Mouse (Mus musculus) kidney, postnatal 36 days (tissue): ENCODE measurements around the gene Trmt5.

ENCODE experiments used
- DNase-seq, 2 experiments: peaks; one replicate each; pipeline ENCODE4 v3.0.0; 2021 to 2022; ENCODE audit warnings: mixed read lengths in 2 of 2

The Trmt5 gene

DNA sequence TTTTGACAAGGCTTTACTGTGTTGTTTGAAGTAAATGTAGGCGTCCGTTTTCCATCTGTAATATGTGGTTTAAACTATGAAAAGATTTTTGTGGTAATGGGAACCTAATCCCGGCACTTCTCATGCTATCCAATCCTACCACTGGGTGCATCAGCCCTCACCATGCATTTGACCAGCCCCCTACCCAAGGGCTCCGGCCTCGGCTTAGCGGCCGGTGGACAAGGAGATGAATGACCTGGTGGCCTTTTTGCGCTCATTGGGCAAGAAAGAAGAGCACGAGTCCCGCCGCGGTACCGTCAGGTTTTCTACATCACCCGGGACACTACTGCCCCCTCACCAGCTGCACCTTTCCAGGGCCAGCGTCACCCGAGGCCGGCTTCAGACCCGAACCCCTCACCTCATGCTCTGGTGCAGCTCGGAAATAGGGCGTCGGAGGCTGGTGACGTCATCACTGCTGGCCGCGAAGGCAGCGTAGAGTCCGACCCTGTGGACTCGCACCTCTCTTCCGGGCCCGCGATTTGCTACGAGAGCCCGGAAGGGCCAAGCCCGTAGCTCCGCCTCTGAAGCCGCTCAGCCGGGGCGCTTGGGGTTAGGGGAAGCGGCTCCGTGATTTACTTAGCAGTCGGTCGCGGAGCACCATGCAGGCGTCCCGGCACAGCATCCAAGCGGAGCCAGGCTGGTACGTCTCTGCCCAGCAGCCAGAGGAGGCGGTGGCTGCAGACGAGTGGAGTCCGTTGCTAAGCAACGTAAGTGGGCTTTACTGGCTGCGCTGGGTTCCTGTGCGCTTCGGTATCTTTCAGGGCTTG, at the start of gene Trmt5, which contains the start of gene Slc38a6:
Gene Trmt5 (minus strand): TSS at position 424 of the 806 bp plus-strand sequence.
Gene Slc38a6 (plus strand): TSS at position 493 of the 806 bp plus-strand sequence.
- DNase-seq: peak; percentile 95 to 96

DNA sequence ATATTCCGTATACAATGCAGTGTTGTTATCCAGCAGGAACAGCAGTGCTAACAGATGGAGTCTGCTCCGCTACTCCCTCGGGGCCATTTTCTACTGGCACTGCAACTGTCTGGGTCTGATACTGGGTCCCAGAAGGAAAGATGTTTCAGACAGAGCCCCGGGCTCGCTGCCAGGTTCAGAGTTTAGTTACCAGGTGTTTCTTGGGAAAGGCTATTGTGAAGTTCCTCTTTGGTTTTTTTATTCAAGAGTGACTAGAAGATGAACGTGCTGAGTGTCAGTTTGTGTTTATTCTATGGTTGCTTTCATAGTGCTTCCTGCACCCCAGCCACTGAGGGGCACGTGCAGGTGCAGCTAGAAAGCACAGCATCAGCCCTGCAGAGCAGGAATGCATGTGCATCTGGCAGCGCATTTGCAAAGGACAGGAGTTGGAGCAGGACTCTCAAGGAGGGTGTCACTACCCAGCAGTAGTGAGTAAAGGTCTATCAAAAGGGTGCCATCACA, 47.6 kb upstream of the Trmt5 start:
- DNase-seq: peak in 1 of 2 experiments; percentile 41

DNA sequence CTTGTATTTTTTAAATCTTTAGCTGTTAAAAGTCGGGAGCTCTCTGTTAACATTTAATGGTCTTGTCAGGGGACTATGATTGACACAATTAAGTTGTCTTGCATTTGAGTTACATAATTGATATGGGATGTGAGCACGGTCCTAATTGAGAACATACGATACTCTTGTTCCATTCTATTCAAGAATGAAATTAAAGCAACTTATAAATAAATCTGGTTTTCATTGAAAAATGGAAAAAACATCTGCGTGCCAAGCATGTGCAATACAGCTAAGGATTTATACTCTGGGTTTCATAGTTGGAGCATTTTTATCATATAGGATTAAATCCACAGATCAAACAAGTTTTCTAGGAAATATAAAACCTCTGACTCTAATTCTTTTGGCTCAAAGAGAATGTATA, 46.2 kb upstream of the Trmt5 start:
- DNase-seq: no peak

DNA sequence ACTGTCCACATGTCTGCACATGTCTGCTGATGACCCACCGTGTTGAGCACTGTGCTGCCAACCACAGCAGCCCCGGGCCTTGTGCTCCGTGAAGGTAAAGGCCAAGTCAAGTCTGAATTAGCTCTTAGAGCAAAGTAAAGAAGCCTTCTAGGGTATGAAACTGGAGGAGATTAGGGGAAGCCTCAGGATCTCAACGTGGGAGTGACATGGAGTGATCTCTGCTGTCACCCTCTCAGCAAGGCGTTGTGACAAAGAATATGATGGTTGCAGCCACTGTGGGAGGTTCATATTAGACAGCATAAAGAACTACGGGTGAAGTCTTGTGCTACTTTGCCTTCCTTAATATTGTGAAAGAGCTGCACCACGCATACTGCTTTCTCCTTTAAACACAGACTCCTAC, 43.7 kb upstream of the Trmt5 start:
- DNase-seq: no peak

DNA sequence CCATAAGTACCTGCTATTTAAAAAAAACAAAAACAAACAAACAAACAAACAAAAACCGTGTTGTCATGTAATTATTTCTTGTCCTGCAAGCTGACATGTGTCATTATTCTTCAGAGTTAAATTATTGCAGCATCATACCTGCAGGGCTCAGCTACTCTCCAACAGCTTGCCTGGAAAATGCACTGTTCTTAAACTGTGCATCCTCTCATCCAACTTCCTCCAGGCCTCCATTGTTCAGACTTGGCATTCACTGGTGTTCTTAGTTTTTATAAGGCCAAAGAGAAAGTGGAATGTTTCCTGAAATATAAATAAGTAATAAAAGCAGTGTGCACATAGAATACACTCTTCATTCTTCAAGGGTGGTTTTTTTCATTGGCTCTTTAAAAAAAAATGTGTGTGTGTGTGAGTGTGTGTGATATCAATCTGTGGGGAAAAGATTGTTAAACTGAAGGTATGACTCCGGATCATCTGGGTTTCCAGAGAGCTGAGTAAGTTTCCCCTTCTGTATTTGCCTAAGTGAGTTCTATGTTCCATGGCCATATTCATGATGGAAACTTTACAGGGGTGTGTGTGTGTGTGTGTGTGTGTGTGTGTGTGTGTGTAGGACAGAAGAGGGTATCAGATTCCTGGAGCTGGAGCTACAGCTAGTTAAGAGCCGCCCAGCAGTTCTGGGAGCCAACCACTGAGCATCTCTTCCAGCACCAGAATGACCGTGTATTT, 42.1 kb upstream of the Trmt5 start:
- no peak for DNase-seq

DNA sequence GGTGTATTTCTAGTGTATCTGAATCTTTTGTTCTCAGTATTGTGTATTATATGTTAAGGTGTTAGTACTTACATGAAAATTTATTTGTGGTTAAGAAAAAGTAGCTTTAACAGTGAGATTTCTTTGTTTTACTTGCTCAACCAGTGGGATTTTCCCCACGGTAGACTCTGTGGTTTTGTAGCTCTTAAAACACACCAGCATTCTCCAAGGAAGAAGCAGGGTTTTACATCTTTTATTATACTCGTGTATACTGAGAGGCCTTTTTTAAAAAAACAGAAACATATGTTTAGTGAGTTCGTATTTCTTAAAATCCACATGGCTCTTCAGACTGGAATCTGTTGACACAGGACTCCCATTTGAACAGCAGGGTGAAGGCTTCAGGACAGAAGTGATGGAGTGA, 40.9 kb upstream of the Trmt5 start:
- no peak for DNase-seq

DNA sequence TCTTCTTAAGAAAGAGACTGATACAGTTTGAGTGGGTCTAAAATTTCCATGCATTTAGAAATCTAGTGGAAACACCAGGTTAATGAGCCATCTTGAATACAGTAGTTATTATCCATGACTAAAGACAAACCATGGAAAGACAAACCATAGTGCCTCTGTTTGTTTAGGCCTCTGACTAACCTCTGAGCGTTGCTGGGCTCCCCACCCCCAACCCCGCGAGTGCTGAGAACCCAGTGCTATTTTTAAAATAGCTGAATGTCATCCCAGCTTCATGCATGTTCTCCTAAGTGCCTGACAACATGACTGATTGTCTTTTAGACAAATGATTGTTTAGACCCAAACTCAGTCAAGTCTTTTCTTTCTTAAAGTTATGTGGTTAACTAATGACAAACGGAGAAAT, 39.1 kb upstream of the Trmt5 start:
- no peak for DNase-seq

DNA sequence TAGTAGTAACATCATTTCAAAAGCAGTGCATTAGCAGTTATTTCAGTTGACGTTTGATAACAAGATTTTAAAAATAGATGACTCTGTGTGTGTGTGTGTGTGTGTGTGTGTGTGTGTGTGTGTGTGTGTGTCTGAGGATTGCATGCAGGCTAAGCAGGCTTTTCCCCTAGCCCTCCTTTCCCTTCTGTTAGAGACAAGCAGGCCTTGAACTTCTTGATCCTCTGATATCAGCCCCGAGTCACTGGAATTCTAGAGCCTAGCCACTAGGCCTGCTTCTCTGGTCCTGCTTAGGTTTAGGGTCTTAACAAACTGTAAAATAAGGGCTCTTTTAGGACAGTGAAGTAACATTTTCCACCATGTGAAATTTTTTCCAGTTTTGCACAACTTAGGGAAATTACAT, 38.7 kb upstream of the Trmt5 start:
- no peak for DNase-seq

DNA sequence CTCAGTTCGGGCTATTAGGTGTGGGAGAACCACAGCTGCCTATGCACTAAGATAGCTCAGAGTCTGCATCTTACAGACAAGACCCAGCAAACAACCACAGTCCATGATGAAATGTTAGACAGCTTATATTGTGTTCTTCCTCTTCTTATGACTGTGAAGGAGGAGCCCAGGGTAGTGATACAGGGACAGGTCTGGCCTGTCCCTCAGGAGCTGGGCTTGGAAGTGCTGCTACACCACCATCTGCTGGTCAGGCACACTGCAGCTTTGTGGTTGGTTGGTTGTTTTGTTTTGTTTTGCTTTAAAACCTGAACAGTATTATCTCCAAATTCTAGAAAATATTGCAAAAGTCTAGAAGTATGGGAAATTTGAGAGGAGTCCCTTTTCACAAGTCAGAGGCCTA, 38.2 kb upstream of the Trmt5 start:
- DNase-seq: peak; percentile 15 to 52

DNA sequence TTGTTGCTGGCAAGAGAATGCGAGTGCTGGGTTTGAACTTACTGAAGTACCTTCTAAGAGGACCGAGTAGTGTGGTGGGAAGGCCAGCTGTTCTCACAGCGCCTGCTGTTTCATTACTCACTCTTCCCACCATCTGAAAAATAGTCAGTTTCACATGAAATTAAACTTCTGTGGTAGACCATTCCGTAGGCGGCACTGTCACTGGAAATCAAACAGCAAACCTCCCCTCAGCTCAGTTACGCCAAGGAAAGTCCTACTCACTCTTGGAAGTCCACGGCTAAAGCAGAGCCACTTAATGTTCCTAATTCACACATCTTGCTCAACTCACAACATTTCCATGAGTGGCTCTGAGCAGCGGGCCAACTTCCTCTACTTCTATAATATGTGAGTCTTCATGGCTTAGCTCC, 37.7 kb upstream of the Trmt5 start:
- no peak for DNase-seq

DNA sequence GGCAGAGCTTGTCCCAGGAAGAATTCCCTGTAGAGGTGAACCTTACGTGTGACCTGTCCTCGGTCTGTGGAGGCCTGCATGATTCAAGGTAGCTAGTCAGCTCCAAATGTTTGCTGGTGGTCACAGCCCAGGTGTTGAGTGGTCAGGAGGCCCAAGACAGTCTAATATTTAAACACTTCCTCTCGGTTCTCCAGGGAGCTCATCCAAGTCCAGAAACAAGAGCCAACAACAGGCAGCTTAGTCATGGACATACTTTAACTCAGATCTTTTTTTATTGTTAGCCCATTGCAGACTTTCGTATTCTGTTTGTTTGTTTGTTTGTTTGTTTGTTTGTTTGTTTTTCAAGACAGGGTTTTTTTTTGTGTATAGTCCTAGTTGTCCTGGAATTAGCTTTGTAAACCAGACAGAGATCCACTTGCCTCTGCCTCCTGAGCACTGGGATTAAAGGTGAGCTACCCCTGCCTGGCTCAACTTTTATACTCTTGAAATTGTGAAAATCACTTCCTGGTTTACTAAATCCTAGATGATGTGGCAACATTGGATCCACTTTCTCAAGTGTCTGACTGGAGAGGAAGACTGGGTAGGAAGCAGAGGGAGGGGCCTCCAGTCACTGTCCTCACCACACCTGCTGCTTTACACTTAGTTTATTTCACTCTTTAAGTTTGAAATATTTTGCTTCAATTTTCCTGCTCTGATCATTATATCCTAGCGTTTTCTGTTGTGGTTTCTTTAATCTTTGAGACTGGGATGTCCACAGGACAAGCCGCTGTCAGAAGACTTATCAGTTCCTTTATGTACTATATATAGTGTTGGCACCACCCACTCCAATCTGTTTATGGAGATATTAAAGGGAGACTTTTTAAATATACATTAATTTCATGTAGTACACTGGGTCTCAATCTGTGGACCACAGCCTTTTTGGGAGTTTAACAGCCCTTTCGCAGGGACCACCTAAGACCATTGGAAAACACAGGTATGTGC, 31.5 kb upstream of the Trmt5 start:
- no peak for DNase-seq

DNA sequence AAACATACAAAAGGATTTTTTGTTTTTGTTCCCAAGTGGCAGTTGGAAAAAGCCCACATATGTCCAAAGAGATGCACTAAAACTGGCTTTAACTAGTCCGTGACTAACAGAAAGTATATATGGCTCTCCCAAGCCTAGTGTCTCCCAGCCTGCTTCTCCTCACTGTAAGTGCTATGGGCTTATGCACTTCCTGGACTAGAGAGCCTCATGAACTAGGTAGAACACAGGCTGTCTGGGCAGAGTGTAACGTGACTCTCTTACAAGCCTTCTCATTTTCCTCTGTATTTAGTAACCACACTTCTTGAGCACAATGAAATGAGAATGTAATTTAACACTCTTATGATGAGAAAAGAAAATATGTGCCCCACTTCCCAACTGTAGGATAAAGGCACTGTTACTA, 22.2 kb upstream of the Trmt5 start:
- DNase-seq: no peak

DNA sequence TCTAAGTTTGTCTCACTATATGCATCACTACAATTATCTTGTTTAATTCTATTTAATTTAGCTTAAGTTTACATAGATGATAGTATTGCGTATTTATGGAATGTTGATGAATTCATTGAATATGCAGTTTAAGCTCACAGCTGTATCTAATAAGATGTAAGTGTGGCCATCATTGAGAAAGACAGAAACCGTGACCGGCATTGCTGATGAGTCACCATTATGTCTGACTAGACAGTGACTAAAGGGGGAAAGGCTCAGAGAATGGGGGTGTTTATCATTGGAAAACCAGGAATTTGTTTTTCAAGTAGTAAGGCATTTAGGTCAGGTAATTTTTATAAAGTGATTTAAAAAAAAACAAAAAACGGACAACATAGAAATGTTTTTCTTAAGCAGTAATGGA, 21.2 kb upstream of the Trmt5 start:
- no peak for DNase-seq

DNA sequence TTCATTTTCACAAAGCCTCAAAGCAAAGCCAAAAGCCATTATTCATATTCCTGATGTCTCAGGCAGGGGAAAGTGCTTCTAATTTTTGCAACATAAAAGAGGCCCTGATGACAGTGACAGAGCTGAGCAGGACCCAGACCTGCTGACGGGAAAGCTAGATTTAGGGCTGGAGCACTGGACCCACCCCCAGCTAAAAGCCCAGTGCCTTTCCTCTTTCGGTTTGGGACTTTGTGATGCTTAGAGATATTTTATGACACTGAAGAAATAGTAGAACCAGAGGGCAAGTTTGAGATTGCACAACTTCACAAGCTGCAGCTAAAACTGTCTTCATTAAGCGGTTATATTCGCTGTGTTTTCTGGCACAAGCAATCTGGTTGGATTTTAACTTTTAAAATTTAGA, 18.1 kb upstream of the Trmt5 start:
- peak; percentile 26 to 69 for DNase-seq

DNA sequence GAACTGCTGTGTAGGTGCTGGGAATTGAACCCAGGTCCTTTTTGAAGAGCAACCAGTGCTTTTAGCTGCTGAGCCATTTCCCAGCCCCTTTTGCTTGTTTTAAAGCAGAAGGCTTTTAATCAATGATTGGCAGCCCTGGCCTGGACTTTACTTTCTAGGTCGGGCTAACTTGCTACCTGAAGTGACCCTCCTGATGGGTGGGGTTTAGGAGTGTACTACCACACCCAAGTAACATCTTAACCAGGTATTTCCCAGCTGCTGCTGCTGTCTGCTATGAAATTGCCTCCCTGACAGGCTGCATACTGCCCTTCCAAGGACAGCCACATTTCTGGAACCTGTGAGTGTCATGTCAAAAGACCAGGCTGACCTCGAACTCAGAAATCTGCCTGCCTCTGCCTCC, 14.0 kb upstream of the Trmt5 start:
- DNase-seq: peak; percentile 65 to 73

DNA sequence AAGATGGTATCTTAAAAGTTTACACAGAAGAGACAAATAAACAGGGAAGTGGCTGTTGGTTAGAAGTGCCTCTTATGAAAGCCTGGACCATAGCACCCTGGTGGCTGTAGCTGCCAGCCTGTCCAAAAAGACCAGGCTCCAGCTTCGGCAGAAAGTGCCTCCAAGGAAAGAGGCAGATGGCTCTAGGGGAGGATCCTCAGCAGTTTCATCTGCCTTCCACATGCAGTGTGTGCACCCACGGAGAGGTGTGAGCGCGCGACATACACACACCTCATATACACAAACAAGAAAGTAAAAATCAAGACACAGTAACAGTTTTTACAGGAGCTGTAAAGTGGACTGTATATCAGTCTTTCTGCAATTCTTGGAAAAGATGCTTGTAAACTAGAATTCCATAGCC, 12.1 kb upstream of the Trmt5 start:
- DNase-seq: no peak

DNA sequence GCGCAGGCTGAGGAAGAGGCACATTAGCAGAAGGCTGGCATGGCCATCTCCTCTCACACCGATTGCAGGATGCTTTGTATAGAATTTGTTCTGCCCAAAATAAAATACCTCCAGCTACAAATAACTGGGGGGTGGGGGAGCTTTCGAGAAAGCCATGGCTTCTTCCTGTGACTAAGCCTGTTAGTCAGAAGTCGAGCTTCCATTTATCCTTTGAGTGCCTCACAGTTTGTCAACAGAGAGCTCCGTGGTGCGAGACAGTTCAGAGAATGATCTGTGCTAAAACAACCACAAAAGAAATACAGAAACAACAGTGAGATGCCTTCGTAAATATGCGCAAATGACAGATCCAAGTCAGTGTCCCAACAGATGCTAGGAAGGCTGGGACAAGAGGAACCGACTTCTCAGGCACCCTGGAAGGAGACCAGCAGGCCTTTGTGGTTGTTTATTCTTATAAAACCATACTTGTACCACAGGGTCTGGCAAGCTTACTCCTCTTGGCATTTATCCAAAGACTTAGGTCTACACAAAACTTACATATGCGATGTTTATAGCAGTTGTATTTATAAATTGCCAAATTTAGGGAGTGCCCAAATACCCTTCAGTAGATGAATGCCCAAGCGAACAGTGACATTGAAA, 9.1 kb upstream of the Trmt5 start:
- DNase-seq: no peak

DNA sequence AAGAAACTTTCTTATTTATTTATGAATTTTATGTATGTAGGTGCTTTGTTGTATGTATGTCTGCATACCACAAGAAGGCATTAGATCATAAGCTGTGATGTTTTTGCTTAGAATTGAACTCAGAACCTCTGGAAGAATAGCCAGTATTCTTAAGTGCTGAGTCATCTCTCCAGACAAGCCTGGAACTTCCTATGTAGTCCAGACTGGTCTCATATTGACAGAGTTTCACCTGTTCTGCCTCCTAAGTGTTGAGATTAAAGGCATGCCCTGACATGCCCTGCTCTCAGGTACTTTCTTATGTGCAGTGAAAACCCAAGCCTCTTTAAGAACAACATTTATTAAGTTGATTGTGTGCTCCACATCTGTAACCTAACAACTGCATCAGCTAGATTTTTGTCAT, 8.4 kb upstream of the Trmt5 start:
- DNase-seq: no peak

DNA sequence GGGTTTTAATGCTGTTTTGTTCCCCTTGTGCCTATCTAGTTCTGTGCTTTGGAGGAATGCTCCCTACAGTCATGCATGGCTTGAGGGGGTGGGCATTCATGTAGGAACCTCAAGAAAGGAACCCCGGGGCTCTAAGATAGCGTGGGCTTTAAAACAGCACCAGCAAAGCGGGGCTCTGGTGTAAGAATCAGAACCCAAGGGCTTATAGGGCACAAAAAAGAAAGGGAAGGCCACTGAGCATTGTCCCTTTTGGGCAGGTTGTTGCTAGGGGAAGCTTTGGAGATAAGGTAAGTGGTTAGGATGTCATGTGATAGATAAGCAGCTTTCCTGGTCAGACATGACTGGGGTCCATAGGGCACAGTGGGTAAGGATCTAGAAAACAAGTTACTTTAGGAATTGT, 2.1 kb upstream of the Trmt5 start:
- no peak for DNase-seq

DNA sequence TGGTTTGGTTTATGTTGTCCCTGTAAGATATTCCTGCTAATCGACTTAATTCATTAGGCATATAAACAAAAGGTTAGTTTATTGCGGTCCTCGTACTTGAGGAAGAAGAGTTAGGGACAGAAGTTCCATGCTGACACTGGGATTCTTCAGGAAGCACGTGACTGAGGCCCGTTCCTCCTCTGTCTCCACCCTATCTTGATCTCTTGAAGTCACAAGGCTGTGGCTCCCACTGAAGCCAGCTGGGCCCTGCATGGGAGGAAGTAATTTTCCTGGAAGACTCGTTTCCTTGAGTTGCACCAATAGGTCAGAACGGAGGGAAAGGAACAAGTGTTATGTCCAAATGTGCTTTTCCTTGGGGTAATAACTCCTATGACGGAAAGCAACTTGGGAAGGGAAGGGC, 1.1 kb upstream of the Trmt5 start:
- DNase-seq: peak; percentile 60 to 64

DNA sequence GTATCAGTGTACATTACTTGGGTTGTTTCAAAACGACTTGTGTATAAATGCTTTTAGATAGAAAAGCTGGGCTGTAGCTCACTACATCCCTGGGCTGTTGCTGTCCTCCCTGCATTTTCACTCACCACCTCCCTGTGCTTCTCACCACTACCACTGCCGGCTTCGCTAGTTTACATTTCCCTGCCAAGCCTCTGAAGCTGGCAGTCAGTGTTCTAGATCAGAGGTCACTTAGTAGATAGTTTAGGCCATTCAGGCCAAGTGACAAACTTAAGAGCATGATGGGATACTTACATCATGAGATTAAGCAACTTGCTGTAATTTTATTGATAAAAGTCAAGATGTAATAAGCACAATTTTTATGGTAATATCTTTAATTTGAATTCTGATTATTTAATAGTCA, 11.6 kb downstream of the Trmt5 start:
- no peak for DNase-seq

DNA sequence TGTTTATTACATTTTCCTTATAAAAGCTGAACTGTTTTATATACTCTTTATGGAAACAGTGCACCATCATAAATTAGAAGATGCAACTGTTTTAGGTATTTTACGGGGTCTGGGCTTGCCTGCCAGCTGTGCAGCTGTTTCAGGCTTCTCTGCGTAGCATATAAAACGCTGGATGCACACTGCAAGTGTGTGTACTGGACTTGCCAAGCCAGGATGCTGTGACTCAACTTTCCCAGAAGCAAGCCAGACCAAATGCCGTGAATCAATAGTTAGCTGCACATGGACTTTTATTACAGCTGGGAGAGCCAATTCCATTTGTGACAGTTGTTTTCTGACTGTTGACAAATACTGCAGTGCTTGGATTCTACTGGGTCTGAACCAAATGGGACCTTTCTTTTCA, 16.6 kb downstream of the Trmt5 start:
- DNase-seq: no peak
